Mouse (Mus musculus) lung, embryonic 14.5 days (tissue): ENCODE results near the gene Hpcal1. TPM values are rescaled to one million over a fixed set of nuclear protein-coding genes. Genes with fewer than 3 reads are reported as not detected.

ENCODE experiments used
- ATAC-seq: fragments of 200-750 bp; cut with Nextera tagmentation; 2 replicates; pipeline ENCODE4 v1.8.0; 2017; ENCODE audit warnings: mild to moderate bottlenecking, moderate TSS enrichment, moderate library complexity; ENCODE audit not compliant: insufficient read depth
- DNase-seq: peaks from one replicate; pipeline ENCODE4 v3.0.0-alpha.2; 2015
- H3K27ac ChIP-seq: fragments of 300-500 bp; sonication (generic); 2 replicates; pipeline ENCODE4 v1.5.1; 2014; ENCODE audit warnings: low read depth, mild to moderate bottlenecking, moderate library complexity
- H3K27me3 ChIP-seq: fragments of 300-500 bp; sonication (generic); 2 replicates; pipeline ENCODE4 v1.6.1; 2014; ENCODE audit warnings: low read length, control low read depth; ENCODE audit not compliant: insufficient read depth
- H3K36me3 ChIP-seq: fragments of 300-500 bp; sonication (generic); 2 replicates; pipeline ENCODE4 v1.6.1; 2014; ENCODE audit warnings: control low read depth; ENCODE audit not compliant: insufficient read depth
- H3K4me1 ChIP-seq: fragments of 300-500 bp; sonication (generic); 2 replicates; pipeline ENCODE4 v1.6.1; 2014; ENCODE audit warnings: antibody characterized with exemption, control low read depth; ENCODE audit not compliant: insufficient read depth
- H3K4me2 ChIP-seq: fragments of 300-500 bp; sonication (generic); 2 replicates; pipeline ENCODE4 v1.6.1; 2014; ENCODE audit warnings: mild to moderate bottlenecking
- H3K4me3 ChIP-seq: fragments of 300-500 bp; sonication (generic); 2 replicates; pipeline ENCODE4 v1.5.1; 2014; ENCODE audit warnings: low read depth, low read length
- H3K9ac ChIP-seq: fragments of 300-500 bp; sonication (generic); 2 replicates; pipeline ENCODE4 v1.6.1; 2014
- H3K9me3 ChIP-seq: fragments of 300-500 bp; sonication (generic); 2 replicates; pipeline ENCODE4 v1.6.1; 2016; ENCODE audit warnings: low read depth, low read length, control low read depth
- CTCF ChIP-seq: IDR thresholded peaks from 2 replicates; pipeline ENCODE4 v1.5.1; 2016; ENCODE audit warnings: antibody characterized with exemption, low read depth
- WGBS: fragments of 180-500 bp; shearing (Covaris S2); extraction: QIAGEN DNeasy Blood & Tissue Kit; methylation state at CpG from one replicate; pipeline ENCODE4 v1.1.7; 2014; 5-methylcytosine and 5-hydroxymethylcytosine counted together
- polyA plus RNA-seq: library from polyadenylated mRNA; unstranded; fragments of >200 nt; fragmentation: Nextera tagmentation; extraction: Ambion mirVana; gene quantifications from 2 replicates; pipeline ENCODE4 v1.2.1, GENCODE M21; 2014

The Hpcal1 gene
- polyA plus RNA-seq, 1 experiment from 2014 or later: 52.4 TPM

DNA sequence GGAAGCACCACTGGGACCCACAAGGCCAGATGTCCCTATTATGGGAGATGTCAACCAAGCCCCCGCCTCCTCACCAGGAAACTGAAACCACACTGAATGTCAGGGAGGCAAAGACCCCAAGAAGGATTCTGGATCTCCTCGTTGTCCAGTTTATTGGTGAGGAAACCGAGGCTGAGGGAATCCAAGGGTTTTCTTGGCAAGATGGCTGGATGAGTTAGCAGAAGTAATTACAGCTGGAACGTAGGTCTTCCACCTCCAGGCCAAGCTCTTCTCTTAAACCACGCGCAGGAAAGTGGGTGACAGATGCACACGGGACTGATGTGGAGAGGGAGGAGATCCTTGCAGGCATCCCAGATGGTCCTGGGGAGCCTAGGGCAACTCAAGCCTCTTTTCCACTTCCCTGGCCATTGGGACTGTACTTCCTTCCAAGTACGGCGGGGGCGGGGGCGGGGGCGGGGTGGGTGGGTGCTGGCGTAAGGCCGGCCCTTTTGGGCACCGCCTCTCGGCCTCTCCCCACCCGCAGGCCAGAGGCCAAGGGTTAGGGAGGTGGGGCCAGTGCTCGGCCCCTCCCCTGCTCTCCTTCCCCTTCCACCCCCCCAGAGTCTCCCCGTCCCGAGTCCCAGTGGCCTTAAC is 609 bp upstream of the Hpcal1 start:
- DNase-seq (no peak), ATAC-seq (no peak; the same call in 1 of the 2 replicates)
- WGBS: 16% methylated on average over 13 of the region's 20 CpGs
- Histone ChIP-seq H3K27ac (no peak overlapping the region), H3K9ac (no peak overlapping the region; the same call in 1 of the 2 replicates), H3K27me3 (peaks cover 11% of the 10 kb centered on the region; the same call in 1 of the 2 replicates), H3K4me1 (0 out of 2 replicates have a peak, but pooled peaks cover 9% of the 10 kb centered on the region), H3K4me2 (peak overlapping the region; percentile 92), H3K4me3 (peak overlapping the region; percentile 57), H3K36me3 (no peaks in the 10 kb centered on the region), H3K9me3 (no peaks in the 10 kb centered on the region)
- TF ChIP-seq CTCF: no peak

DNA sequence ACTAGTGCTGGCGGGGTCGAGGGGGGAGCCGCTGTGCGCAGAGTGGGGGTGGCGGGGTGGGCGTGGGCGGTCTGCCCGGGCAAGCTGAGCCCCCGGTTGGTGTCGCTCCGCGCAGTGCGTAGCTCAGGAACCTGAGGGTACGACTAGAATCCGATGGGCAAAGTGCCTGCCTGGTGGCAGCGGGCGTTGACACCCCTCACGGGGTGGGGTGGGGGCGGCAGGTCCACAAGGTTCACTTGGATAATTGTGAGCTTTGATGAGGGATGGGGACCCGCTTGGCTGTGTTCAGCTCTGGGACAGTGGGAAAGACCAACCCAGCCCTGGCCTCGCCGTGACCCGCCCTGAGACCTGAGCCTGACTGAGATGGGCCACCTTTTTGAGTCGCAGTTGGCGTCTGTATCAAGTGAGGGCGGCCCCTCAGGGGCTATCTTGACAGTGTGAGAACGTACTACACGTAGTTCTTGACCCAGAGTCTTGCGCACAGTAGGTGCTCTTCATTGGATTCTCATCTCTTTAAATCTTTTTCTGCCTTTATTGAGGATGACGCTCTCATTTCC is 742 bp downstream of the Hpcal1 start:
- no peak for TF ChIP-seq CTCF
- under 1% methylated on average over 30 of the region's 30 CpGs for WGBS
- Histone ChIP-seq H3K4me2 (peak overlapping the region; percentile 92), H3K36me3 (no peaks in the 10 kb centered on the region), H3K27ac (no peak overlapping the region), H3K9ac (peak overlapping the region; percentile 58), H3K4me3 (peak overlapping the region; percentile 57), H3K4me1 (0 out of 2 replicates have a peak, but pooled peaks cover 9% of the 10 kb centered on the region), H3K9me3 (no peaks in the 10 kb centered on the region), H3K27me3 (peaks cover 11% of the 10 kb centered on the region; the same call in 1 of the 2 replicates)
- DNase-seq: peak; percentile 36
- peak; percentile 15 for ATAC-seq

DNA sequence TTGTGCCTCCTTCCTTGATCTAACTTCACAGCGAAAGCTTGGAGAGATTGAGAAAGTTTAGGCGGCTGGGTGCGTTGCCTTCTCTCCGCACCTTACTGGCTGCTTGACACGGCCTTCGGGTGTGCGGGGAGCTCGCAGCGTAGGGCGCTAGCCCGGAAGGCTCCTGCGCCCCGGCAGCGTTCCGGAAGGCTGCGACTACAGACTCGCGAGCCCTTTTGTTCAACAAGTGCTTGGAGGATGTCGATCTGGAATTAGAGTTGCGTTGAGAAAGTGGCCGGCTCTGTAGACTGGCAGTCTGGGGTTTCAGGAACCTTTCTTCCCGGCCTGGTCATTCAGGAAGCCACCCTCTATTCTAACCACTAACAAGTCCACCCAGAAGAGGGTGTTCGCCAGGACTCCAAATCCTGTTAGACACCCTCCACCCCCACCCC is 1.2 kb downstream of the Hpcal1 start:
- Histone ChIP-seq H3K9me3 (no peaks in the 10 kb centered on the region), H3K27ac (no peak overlapping the region), H3K36me3 (no peaks in the 10 kb centered on the region), H3K4me1 (0 out of 2 replicates have a peak, but pooled peaks cover 9% of the 10 kb centered on the region), H3K4me3 (peak overlapping the region; percentile 57), H3K4me2 (peak overlapping the region; percentile 92), H3K27me3 (peaks cover 11% of the 10 kb centered on the region; the same call in 1 of the 2 replicates), H3K9ac (peak overlapping the region; percentile 58)
- no peak for TF ChIP-seq CTCF
- under 1% methylated on average over 23 of the region's 23 CpGs for WGBS
- peak; percentile 48 for DNase-seq
- ATAC-seq: no peak

DNA sequence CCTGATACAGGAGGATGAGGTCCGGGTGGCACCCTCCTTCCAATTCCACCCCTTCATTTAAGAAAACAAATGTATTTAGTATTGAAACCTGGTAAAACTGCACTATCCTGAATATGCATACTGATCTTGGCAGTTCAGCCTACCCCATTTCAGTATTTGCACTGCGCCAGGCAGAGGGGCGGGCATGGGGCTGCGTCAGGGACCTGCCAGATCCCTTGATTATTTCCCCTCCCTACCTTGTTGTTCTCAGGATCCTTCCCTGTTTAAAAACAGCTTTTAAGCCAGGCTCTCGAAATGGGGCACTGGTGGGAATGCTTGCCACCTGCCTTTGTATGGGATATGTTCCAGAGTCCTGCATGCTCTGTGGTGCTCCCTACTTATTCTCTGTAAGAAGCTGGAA is 1.7 kb downstream of the Hpcal1 start:
- peak overlapping the region; percentile 58 for H3K9ac ChIP-seq
- no peak for TF ChIP-seq CTCF
- no peaks in the 10 kb centered on the region for H3K9me3 ChIP-seq
- peaks cover 11% of the 10 kb centered on the region; the same call in 1 of the 2 replicates for H3K27me3 ChIP-seq
- peak overlapping the region; percentile 92 for H3K4me2 ChIP-seq
- peak overlapping the region; percentile 57 for H3K4me3 ChIP-seq
- ATAC-seq (no peak), DNase-seq (no peak)
- 0 out of 2 replicates have a peak, but pooled peaks cover 9% of the 10 kb centered on the region for H3K4me1 ChIP-seq
- no peak overlapping the region for H3K27ac ChIP-seq
- no peaks in the 10 kb centered on the region for H3K36me3 ChIP-seq
- WGBS: 38% methylated on average over 5 of the region's 5 CpGs

DNA sequence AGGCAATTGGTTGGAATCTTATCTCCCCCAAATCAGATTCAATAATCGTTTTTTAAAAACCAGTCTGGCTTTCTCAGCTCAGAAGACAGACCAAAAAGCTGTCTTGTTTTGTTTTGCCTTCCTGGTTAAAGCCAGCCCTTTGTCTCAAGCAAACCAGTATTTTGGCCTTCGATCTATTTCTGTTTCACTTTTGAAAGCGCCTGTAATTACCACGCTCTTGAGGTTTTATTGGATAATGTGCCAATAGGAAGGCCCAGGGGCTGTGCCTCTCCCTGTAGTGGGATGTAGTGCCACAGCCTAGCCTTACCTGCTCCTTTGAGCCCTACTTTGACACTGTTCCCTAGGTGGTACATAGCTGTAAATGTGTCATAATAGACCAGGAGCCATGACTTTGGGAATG is 2.3 kb downstream of the Hpcal1 start:
- Histone ChIP-seq H3K4me1 (0 out of 2 replicates have a peak, but pooled peaks cover 9% of the 10 kb centered on the region), H3K9ac (no peak overlapping the region), H3K4me2 (peak overlapping the region; percentile 92), H3K36me3 (no peaks in the 10 kb centered on the region), H3K4me3 (no peak overlapping the region), H3K9me3 (no peaks in the 10 kb centered on the region), H3K27ac (no peak overlapping the region), H3K27me3 (peaks cover 11% of the 10 kb centered on the region; the same call in 1 of the 2 replicates)
- DNase-seq: no peak
- no peak for TF ChIP-seq CTCF
- 63% methylated on average over 4 of the region's 4 CpGs for WGBS
- ATAC-seq: no peak

DNA sequence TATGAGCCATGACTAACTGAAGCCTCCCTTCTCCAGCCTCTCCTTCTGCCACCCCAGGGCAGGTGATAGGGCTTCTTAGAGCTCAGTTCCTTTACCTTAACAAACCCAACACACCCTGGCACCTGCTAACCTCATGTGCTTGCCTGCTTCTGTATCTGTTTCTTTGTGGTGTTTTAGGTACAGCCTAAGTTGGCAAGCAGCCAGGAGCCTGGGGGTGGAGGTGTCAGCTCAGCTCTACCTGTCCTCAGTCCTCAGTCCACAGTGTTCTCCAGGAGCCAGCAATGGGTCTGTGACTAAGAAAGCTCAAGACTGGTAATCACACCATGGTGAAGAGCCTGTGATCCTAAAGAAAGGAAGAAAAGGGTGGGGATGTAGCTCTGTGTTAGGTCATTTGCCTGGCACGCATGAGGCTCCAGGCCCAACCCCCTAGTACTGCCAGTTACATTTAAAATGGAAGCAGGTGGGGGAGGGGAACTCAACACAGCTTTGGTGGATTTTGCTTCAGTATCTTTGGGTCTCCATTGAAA is 4.0 kb downstream of the Hpcal1 start:
- Histone ChIP-seq H3K27me3 (peaks cover 11% of the 10 kb centered on the region; the same call in 1 of the 2 replicates), H3K4me3 (no peak overlapping the region), H3K9me3 (no peaks in the 10 kb centered on the region), H3K9ac (no peak overlapping the region), H3K36me3 (no peaks in the 10 kb centered on the region), H3K4me1 (peaks cover 19% of the 10 kb centered on the region), H3K27ac (no peak overlapping the region), H3K4me2 (no peak overlapping the region)
- ATAC-seq (no peak), DNase-seq (peak; percentile 32)
- WGBS: 70% methylated on average over 1 of the region's 1 CpGs
- TF ChIP-seq CTCF: no peak

DNA sequence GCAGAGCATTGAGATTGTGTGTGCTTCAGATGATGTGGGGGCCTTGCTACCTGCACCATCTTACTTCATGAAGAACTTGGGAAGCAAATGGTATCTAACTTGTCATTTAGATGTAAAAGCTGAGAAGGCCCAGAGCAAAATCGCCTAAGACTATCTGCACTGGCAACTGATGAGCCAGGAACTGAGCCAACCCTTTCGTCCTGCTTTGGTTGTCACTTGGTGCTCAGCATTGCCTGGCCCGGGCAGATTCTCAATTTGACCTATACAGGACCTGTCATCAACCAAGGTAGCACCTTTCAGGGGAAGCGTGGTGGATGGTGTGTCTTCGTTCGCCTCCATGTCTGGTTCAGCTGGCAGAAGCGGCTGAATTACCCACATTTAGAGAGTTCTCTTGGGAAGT is 5.7 kb downstream of the Hpcal1 start:
- H3K27me3 ChIP-seq: peaks cover 9% of the 10 kb centered on the region; the same call in 1 of the 2 replicates
- ATAC-seq: no peak
- no peak overlapping the region for H3K4me3 ChIP-seq
- H3K4me1 ChIP-seq: peaks cover 30% of the 10 kb centered on the region
- no peaks in the 10 kb centered on the region for H3K9me3 ChIP-seq
- DNase-seq: no peak
- 81% methylated on average over 7 of the region's 7 CpGs for WGBS
- H3K9ac ChIP-seq: no peak overlapping the region
- no peaks in the 10 kb centered on the region for H3K36me3 ChIP-seq
- H3K27ac ChIP-seq: no peak overlapping the region
- no peak overlapping the region for H3K4me2 ChIP-seq
- TF ChIP-seq CTCF: no peak
